Mouse (Mus musculus): ENCODE measurements around the gene 4930564D02Rik.

- TF ChIP-seq POLR2A (IDR thresholded peaks at IDR 0.05; ENCODE audit: insufficient read length, low read depth), result no peak
- TF ChIP-seq E2F4 (IDR thresholded peaks at IDR 0.05; ENCODE audit: insufficient read depth), result no peak
- no peak for TF ChIP-seq POLR2AphosphoS2 (IDR thresholded peaks at IDR 0.05; ENCODE audit: insufficient read length, low read depth)
- TF ChIP-seq TCF12 (IDR thresholded peaks at IDR 0.05; ENCODE audit: insufficient read depth, poor library complexity, severe bottlenecking), result no peak
- no peak for TF ChIP-seq USF1 (IDR thresholded peaks at IDR 0.05; ENCODE audit: low read depth)
- no peak for TF ChIP-seq MAX (IDR thresholded peaks at IDR 0.05; ENCODE audit: low read depth)
- no peak for TF ChIP-seq MYOD1 (IDR thresholded peaks at IDR 0.05; ENCODE audit: control insufficient read depth in 1 of 3, insufficient read length in 2 of 3, low read depth in 2 of 3)
- TF ChIP-seq MYOG (IDR thresholded peaks at IDR 0.05; ENCODE audit: control insufficient read depth in 1 of 3, insufficient read depth in 1 of 3, insufficient read length in 2 of 3, low read depth in 2 of 3), result no peak
- TF ChIP-seq CEBPB (IDR thresholded peaks at IDR 0.05; ENCODE audit: insufficient read depth, poor library complexity, severe bottlenecking), result no peak
- TF ChIP-seq TCF3 (IDR thresholded peaks at IDR 0.05; ENCODE audit: insufficient read length, low read depth), result no peak
- no peak for TF ChIP-seq SRF (IDR thresholded peaks at IDR 0.05; ENCODE audit: control insufficient read depth, insufficient read length, low read depth)
Measured at GRCm38 (mm10) chr3:105071251-105071650, 4.6 kb downstream of the 4930564D02Rik start.

All from myocyte (in vitro differentiated cells).